ENCODE assay signal across 8 mouse cellular contexts in the genomic region with DNA sequence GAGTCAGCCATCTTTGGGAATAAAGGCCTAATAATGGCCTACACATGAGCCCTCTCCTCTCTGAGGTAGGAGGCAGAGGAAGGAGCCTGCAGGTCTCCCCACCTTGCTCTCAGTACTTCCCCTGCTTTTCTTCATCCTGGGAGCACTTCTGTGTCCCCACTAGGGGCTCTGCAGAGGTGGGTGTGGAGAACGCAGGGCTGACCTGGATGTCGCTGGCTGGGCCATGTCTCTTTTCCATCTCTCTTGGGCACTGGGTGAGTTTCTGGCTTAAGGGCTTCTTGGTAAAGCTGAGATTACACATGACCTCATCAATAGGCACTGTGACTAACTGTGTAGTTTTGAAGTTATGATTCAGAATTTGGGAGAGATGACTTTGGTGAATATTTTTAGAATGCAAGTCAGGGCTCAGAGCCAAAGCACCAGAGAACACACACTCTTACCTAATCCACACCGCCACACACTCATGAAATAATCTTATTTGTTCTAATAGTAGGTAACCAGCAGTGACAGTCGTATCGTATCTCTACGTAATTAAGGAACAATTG. TPM values are rescaled to one million over a fixed set of nuclear protein-coding genes. Genes with fewer than 3 reads are reported as not detected.
DNase-seq lines count a peak whose midpoint lies in the region; ATAC-seq and TF ChIP-seq lines count a peak whose summit lies in the region.

No protein-coding gene starts in this region.

- no peak for ATAC-seq in hindbrain, embryonic 13.5 days (ENCODE audit: low FRiP score)
- ATAC-seq in midbrain, embryonic 15.5 days (replicated peaks): no peak

- H3K36me3 ChIP-seq in kidney, adult 2 months (ENCODE audit: control insufficient read depth, insufficient read depth, low read length): no peaks in the 10 kb centered on the region; the same call in 1 of the 2 replicates
- peaks cover 29% of the 10 kb centered on the region for H3K36me3 ChIP-seq in hindbrain, embryonic 13.5 days
- peaks cover 5% of the 10 kb centered on the region for H3K36me3 ChIP-seq in midbrain, embryonic 15.5 days (replicated peaks)

- no peaks in the 10 kb centered on the region for H3K27me3 ChIP-seq in kidney, adult 2 months (replicated peaks; ENCODE audit: control insufficient read depth, insufficient read depth, low read length)
- 0 out of 2 replicates have a peak, but pooled peaks cover 5% of the 10 kb centered on the region for H3K27me3 ChIP-seq in hindbrain, embryonic 13.5 days
- H3K27me3 ChIP-seq in midbrain, embryonic 15.5 days (replicated peaks): no peaks in the 10 kb centered on the region

- no peak for DNase-seq in kidney, adult 2 months
- DNase-seq in kidney, adult 8-10 months: no peak
- DNase-seq in embryo, embryonic 9.5 days (ENCODE audit: extremely low spot score): peak; percentile 26
- no peak for DNase-seq in layer of hippocampus, postnatal 36 days
- no peak for DNase-seq in spleen, postnatal 14 days (ENCODE audit: low spot score in 2 of 2)
- DNase-seq in thymus, postnatal 14 days: no peak

- peak overlapping the region; percentile 80 for H3K4me2 ChIP-seq in hindbrain, embryonic 13.5 days
- H3K4me2 ChIP-seq in midbrain, embryonic 15.5 days: peak overlapping the region; percentile 65

- peak overlapping the region; percentile 31 for H3K4me3 ChIP-seq in kidney, adult 2 months (ENCODE audit: insufficient read depth, low read depth, low read length)
- H3K4me3 ChIP-seq in hindbrain, embryonic 13.5 days: 0 out of 2 replicates have a peak overlapping the region, but pooled peaks have one; percentile 42
- H3K4me3 ChIP-seq in midbrain, embryonic 15.5 days: no peak overlapping the region

- H3K27ac ChIP-seq in kidney, adult 2 months (ENCODE audit: insufficient read depth, low read depth, low read length): no peak overlapping the region
- no peak overlapping the region for H3K27ac ChIP-seq in hindbrain, embryonic 13.5 days
- no peak overlapping the region for H3K27ac ChIP-seq in midbrain, embryonic 15.5 days

- peaks cover 16% of the 10 kb centered on the region; the same call in 1 of the 2 replicates for H3K4me1 ChIP-seq in kidney, adult 2 months (ENCODE audit: control insufficient read depth, insufficient read depth, low read length)
- peaks cover 47% of the 10 kb centered on the region for H3K4me1 ChIP-seq in hindbrain, embryonic 13.5 days (replicated peaks)
- peaks cover 41% of the 10 kb centered on the region for H3K4me1 ChIP-seq in midbrain, embryonic 15.5 days

- no peak for TF ChIP-seq POLR2A in kidney, adult 2 months (IDR thresholded peaks at IDR 0.05; ENCODE audit: low read depth, low read length)

- WGBS in kidney, adult 2 months: 56% methylated on average over 6 of the region's 6 CpGs
- WGBS in hindbrain, embryonic 13.5 days: 59% methylated on average over 6 of the region's 6 CpGs
- 52% methylated on average over 6 of the region's 6 CpGs for WGBS in midbrain, embryonic 15.5 days

- no peak overlapping the region for H3K9ac ChIP-seq in hindbrain, embryonic 13.5 days
- H3K9ac ChIP-seq in midbrain, embryonic 15.5 days: no peak overlapping the region

- no peaks in the 10 kb centered on the region for H3K9me3 ChIP-seq in hindbrain, embryonic 13.5 days
- H3K9me3 ChIP-seq in midbrain, embryonic 15.5 days: no peaks in the 10 kb centered on the region

- 0 out of 2 replicates have a peak, but pooled peaks have one; percentile 21 for TF ChIP-seq CTCF in kidney, adult 2 months (conservative IDR thresholded peaks at IDR 0.05; ENCODE audit: insufficient read depth, insufficient read length, low read depth, low read length)

RNA-seq across cellular contexts. Expression of a gene that starts 39.4 kb away (rescaled TPM):
- 34.3 and 37.4 TPM in 2 replicates for polyA plus RNA-seq in kidney, adult 2 months (2012; rRNA removed)
- 0.22 and 0.39 TPM in 2 replicates for polyA plus RNA-seq in hindbrain, embryonic 13.5 days (2015; fragmentation: Nextera tagmentation; extraction: Ambion mirVana)
- 0.31 TPM in 1 of 2 replicates, not detected in the other for polyA plus RNA-seq in midbrain, embryonic 15.5 days (2015; fragmentation: Nextera tagmentation; extraction: Ambion mirVana)
- not detected for total RNA-seq in layer of hippocampus, postnatal 36 days (2021)

Comparison
In these comparisons a context has a peak if more than half of its experiments do, and no peak if none do; other contexts are left out.
1. RNA of a gene that starts 39.4 kb away (polyA plus RNA-seq): 34.3 to 37.4 TPM in kidney, adult 2 months; 0.22 to 0.39 TPM in hindbrain, embryonic 13.5 days and 0.31 TPM in midbrain, embryonic 15.5 days; every median in the first group is over 10 times any median in the second.